Mouse (Mus musculus) activated CD4-positive, CD25-positive, alpha-beta regulatory T cell, adult 4 months (primary cell): ENCODE data around the gene Sorl1. TPM values are rescaled to one million over a fixed set of nuclear protein-coding genes. Genes with fewer than 3 reads are reported as not detected.
A peak's percentile ranks its signal among the peaks of the same experiment; 100 is the strongest.

ENCODE experiments used
- ATAC-seq: one replicate; pipeline ENCODE4 v1.8.0; 2017
- polyA plus RNA-seq, 2 experiments: library from polyadenylated mRNA; unstranded; fragments of 100-300 nt; shearing (Covaris generic); gene quantifications; one replicate each; pipeline ENCODE4 v1.2.1; 2017

The Sorl1 gene
- polyA plus RNA-seq, 2 experiments from 2014 or later, result 25.1 to 39.4 TPM

DNA sequence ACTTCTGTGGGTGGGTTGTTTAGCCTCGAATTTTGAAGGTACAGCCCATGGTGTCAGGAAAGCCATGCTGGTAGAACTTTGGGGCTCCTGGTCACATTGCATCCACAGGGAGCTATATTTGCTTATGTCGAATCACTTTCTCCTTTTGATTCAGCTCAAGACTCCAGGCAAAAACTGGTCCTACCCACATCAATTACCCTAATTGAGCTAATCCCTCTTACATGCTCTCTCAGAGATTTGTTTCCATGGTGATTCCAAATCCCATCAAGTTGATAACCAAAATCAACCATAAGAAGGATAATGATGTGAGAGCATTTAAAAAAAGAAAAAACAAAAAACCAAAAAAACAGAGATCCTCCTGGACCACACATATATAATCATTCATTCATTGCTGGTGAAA lies 75.6 kb downstream of the Sorl1 start:
- ATAC-seq, result no peak

DNA sequence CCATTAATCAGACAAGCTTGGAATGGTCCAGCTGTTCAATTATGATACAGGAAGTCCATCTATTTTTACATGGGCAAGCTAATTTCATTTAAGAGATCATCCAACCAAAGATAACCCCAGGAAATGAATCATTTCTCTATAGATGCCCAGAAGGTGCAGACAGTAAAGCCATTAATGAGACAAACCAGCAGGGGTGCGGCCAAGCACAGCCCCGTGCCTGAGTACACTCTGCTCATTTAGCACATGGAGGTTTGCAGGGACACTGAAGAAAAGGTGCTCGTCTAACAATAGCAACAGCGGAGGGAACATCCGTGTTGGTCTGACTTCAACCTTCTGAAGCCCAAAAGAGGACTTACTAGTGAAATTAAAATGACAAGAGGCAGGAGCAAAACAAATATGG lies 76.3 kb downstream of the Sorl1 start:
- no peak for ATAC-seq

DNA sequence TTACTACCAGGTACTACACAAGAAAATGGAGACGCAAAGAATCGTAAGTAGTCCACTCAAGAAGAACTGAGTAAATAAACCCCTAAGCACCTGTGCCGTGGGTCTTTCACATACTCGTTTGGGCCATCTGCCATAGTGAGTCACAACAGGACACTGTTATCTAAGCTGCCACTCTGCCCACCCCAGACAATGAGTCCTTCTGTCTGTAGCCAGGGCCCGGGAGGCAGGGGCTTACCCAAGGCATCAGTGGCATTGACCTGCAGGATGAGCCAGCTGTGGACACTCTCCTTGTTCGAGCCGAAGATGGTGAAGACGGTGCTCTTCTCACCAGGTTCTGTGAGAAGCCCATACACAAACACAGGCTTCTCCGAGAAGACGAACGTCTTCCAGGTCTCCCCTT lies 77.8 kb downstream of the Sorl1 start:
- no peak for ATAC-seq

DNA sequence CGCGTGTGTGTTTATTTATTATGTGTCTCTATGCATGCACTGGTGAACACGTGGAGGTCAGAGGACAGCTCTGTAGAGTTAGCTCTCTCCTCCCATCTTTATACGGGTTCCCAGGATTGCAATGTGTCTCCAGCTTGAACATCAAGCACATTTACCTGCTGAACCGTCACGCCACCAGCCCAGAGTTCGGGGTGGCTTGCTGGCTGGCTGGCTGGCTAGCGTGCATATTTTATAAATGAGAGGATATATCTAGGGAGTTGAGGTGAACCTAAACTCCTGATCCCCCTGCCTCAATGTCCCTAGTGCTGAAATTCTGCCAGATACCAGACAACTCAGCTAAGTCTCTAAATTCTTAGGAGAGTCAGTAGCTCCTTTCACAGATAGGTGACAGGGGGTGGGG lies 79.4 kb downstream of the Sorl1 start:
- no peak for ATAC-seq

DNA sequence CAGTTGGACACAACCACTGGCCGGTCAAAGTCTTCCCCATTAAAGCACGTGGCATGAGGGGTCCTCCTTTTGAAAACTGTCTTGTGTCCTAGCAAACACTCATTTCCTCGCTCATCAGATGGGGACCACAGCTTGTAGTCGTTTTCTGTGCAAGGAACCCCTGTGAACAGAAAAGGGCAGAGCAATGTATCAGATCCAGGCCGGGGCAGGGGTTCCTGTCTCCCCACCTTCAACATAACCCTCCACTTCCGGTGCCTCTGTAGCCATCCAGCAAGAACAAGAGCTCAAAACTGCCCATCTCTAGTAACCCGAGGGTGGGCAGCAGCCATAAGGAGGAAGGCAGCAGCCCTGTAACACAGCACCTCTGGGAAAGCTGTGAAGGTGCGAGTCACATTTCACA lies 80.2 kb downstream of the Sorl1 start:
- ATAC-seq, result no peak

DNA sequence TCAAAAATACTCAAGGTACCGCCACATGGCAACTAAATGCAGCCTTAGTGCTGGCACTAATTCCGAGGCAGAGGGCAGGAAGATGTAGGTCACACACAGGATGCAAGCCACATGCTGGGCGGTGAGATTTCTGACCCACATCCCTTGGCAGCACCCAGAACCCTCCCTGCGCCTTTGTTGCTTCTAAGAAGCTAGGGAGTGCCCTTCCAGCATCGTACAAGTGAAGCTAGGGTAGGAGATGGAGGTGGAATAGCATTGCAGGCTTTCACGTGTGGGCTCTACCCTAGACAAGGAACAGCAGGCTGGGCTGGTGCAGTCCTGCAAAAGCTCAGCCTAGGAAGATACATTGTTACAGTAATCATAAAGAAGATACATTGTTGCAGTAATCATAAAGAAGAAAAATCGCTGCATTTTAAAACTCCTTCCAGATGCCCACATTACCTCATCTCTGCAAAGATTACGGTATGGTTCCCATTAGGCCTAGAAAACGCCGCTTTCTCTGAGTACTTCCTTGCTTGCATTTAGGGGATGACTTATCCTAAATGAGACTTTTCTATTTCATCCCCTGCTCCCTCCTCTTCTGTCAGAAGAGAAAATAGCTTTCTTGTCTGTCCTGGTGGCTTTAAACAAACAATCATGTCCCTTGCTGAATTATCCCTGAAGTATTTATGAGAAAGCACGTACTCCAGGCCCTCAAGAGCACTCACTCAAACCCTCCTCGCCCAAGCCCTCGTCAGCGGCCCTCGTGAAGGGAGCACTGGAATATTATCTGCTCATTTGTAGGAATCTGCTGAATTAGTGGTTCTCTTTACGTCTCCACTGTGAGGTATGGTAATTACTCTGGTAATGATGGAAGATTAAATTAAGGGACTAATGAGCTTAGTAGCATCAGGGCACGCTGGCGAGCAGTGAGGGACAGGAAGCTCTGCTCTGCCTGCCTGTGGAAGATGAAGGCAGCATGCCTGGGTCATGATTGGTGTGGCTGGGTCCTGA lies 84.8 kb downstream of the Sorl1 start:
- ATAC-seq, result peak; percentile 58

DNA sequence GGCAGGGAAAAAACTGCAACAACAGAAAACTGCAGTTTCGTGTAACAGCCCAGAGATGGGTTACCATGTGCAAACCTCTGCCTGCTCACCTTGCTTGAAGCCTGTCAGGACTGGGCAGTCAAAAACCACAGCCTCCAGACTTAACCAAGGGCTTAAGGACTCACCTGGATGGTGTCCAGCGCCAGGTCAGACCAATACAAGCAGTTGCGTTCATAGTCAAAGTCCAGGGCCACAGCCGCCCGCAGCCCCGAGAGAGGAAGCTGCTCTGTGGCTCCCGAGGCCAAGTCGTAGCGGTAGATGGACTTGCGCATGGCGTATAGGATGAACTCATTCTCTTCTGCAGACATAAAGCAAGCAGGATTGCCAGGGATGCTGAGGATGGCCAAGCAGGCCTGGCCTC lies 87.2 kb downstream of the Sorl1 start:
- ATAC-seq, result no peak

DNA sequence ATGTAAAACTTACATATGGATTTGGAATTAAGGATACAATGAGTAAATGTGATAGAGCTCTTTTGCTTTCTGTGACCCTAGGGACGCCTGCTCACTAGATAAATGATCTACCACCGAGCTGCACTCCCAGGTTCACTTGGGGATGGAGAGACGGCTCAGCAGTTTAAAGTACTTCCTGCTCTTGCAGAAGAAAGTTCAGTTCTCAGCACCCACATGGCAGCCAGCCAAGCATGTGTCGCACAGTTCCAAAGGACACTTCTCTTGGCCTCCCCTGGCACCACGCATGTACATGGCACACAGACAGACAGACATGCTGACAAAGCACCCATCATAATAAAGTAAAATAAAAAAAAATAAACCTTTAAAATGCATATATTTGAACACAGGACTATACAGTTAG lies 88.1 kb downstream of the Sorl1 start:
- no peak for ATAC-seq

DNA sequence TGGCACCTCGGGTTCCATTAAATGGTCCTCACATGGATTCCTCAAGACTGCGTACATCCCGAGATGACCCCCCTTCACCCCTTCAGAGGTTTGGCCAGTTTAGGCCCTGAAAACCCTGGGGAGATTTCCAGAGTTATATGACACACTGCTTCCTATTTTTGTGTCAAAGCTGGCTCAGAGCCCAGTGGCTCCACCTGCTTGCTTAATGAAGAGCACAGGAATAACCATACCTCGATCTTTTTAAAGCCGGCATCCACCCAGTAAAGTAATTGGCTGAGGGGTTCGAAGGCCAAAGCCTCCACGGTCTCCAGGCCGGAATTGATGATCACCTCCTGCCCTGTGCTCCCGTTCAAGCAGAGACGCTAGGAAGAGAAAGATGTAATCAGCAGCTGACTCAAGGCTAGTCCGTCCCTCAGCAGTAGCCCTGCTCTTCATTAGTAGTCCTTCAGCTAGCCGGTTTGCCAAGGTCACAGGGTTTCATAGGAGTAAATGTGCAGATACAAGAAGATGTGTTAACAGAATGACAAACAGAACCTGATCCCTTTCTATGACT lies 88.8 kb downstream of the Sorl1 start:
- no peak for ATAC-seq

DNA sequence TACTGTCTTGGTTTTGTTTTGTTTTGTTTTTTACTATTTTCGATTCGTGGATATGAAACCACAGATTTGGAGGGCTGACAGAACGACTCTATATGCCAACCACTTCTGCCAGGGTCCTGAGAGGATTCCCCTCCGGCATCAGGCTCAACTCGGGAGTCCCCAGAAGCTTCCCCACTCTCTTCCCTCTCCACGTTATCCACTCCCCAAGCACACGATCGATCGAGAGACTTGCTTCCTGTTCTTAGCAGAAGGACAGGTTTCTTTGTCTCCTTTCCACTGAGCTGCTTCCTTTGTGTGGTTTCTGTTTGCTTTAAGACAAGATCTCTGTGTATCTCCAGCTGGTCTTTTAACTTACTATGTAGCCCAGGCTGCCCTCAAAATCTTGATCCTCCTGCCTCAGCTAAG lies 90.0 kb downstream of the Sorl1 start:
- peak; percentile 69 for ATAC-seq

DNA sequence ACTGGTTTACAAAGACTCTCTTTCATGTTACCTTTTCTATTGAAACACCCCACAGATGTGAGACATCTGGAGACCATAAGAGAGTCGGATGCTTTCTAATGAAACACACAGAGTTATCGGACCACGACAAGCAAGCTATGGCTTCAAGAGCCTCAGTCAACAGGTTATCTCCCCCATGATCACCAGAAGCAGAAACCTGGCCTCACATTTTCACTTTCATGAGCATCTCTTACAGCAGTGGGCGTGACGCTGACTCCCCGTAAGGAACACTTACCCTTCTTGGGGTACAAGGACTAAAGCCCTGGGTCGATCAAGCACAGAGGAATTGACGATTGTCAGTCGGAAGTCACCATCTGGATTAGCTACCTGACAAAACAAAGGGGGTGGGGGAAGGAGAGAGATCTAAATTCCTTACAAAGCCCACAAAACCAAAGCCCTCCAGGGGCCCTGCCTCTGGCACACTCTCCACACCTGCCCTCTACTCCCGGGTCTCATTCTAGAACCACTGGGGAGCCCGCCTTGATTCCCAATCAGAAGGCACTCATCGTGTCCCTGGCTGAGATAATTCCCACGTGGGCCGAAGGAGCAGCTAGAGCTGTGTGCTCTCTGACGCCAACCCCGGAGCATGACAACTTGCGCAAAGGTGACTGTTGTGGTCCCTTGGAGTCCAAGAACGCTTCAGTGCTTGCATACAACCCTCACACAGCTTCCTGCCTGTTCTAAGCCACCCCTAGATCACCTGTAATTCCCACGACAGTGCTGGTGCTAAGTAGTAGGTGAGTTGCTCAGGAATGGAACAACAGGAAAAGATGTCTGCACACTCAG lies 90.6 kb downstream of the Sorl1 start:
- ATAC-seq, result peak; percentile 25

DNA sequence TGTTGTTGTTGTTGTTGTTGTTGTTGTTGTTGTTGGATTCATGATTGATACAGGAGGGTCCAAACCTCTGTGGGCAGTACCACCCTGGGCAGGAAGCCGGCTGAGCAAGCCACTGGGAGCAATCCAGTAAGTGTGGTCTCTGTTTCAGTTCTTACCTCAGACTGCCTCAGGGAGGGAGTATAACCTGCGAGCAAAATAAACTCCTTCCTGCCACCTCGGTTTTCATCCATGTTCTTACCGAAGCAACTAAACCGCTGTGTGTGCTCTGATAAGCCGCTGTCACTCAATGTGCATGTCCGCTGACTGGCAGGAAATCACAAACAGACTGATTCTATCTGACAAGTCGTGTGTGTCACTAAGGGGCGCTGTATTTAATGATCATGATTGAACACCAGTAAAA lies 91.7 kb downstream of the Sorl1 start:
- peak; percentile 69 for ATAC-seq

DNA sequence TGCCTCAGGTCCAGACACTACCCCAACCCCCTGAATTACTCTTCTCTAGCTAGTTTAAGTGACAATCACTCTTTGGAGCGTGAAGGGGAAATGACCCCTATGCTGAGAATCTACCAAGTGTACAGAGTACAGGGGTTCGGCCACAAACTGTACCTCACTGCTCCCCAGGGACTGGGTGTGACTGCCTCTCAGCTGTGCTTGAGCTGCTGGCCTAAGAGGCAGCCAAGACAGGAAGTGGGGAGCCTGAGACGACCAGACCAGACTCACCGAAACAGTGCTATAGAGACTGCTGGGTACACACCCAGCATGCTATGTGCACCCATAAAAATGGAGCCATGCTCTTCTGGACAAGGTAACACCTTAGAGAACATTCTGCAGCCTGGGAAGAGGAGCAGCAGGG lies 95.3 kb downstream of the Sorl1 start:
- ATAC-seq, result peak; percentile 73

DNA sequence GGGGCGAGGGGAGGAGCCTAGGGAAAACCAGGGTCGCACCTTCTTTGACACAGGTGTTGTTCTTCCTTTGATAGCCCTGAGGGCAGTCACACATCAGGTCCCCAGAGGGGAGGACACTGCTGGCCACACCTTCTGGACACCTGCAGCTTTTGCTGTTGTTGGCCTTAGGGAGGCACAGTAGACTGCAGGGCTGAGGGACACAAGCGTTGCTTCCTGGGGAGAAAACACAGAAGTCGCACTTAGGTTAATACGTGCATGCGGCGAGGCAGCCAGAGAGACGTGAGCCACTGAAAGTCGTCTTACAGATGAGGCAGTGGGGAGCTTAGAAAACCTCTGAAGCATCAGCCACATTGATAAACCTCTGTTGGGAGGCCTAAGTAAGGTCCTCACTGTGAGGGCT lies 99.8 kb downstream of the Sorl1 start:
- no peak for ATAC-seq

DNA sequence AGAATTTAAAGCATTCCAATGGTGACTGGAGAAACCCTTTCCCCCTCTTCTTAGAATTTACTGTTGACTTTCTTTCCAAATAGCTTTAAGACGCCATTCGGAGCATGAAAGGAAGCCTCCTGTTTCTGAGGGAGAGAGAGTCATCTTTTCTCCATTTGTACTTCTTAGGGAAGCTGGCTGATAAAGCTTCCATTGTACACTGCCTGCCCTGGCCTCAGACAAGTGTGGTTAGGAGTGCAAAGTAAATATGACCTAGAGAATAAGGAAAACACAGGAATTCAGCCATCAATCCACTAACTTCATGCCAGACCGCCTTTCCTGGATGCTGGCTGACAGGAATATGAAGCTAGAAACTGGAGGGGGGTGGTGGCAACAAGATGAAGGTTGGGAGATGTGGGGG lies 100.7 kb downstream of the Sorl1 start:
- ATAC-seq, result no peak

DNA sequence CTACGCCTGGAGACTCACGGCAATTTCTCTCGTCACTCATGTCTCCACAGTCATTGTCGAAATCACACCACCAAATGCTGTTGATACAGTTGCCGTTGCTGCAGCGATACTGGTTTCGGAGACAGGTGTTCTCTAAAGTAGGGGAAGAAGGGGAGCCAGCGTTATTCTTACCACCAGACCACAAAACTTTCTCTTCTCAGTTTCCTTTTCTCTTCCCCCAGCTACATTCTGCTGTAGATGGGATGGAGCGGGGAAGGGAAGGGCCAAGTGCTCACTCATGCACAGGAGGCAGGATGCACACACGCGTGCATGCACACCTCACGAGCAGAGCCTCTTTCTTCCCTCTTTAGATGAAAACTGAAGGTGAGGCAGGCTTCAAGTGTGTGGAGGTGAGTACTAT lies 101.8 kb downstream of the Sorl1 start:
- peak; percentile 49 for ATAC-seq

DNA sequence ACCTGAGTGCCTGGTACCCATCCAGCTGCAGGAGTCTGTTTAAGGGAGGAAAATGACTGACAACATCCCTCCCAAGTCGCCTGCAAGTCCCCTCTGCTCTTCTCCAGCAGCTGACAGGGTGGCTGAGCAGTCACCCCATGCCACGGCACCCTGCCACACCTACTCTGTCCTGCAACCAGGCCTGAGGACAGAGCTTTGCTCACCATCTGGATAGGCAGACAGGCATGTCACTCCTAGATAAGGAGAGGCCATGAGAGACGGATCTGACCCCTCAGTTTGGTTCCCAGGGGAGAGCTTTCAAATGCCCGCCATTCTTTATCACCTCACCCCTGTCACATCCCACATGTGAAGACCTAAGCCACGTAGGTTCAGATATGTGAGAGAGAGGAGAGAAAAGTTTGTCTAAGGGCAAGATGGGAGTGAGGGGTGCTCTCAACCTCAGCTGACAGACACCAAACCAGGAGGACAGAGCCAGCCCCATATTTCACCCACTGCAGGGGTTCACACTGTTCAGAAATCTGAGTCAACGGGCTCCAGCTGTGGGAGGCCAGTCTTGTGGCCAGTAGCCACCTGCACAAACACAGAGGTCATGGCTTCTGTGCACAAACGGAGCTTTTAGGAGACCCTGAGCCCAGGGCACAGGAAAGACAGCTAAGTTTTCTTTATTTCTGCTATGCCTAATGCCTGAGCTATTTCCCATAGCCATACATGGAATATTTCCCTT lies 104.6 kb downstream of the Sorl1 start:
- ATAC-seq, result no peak

DNA sequence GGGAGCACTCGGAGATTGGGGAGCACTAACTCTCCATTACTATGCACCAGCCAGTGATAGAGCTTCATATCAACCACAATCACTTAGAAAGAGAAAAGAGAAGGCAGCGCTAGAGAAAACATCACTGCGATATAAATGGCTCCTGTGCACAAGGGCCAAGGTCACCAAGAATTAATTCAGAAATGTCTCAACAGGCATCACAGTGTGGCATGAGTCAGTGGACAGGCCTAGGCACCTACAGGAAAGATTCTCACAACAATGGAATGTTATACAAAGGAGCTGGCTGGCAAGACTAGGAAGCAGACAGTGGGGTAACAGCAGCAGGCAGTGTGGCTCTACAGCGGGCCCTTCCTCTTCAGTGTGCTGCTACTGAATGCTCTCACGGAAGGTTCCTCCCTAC lies 115.6 kb downstream of the Sorl1 start:
- no peak for ATAC-seq

DNA sequence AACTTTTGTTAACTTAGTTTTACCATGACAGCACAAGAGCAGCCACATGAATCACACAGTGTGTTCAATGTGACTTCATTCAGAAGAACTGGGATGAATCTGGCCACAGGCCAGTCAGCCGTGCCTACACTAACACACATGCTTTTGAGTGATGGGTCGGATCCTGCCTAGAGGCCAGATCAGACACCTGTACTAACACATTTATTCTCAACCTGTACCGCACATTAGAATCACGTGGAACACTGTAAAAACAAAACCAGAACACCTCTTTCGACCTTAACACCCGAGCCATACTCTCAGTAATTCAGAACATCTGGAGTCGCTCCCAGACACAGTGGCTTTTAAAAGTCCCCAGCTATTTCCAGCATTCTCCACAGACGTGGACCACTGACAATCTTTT lies 119.0 kb downstream of the Sorl1 start:
- no peak for ATAC-seq

DNA sequence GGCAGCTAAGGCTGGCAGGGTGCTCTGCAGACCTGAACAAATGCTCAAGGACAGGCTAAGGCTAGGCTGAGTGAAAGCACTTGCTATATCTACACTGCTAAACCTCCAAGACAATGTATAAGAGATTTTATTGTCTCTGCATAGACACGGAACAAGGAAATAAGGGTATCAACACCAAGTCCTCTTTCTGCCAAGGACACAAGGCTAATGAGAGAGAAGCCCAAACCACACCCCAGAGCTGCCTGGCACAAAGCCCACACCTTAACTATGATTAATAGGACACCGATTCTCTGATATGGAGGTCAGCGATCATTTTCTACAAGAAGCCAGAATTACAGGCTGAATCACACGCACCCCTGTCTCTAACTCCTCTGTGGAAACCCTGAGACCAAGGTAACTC lies 120.0 kb downstream of the Sorl1 start:
- ATAC-seq, result no peak

DNA sequence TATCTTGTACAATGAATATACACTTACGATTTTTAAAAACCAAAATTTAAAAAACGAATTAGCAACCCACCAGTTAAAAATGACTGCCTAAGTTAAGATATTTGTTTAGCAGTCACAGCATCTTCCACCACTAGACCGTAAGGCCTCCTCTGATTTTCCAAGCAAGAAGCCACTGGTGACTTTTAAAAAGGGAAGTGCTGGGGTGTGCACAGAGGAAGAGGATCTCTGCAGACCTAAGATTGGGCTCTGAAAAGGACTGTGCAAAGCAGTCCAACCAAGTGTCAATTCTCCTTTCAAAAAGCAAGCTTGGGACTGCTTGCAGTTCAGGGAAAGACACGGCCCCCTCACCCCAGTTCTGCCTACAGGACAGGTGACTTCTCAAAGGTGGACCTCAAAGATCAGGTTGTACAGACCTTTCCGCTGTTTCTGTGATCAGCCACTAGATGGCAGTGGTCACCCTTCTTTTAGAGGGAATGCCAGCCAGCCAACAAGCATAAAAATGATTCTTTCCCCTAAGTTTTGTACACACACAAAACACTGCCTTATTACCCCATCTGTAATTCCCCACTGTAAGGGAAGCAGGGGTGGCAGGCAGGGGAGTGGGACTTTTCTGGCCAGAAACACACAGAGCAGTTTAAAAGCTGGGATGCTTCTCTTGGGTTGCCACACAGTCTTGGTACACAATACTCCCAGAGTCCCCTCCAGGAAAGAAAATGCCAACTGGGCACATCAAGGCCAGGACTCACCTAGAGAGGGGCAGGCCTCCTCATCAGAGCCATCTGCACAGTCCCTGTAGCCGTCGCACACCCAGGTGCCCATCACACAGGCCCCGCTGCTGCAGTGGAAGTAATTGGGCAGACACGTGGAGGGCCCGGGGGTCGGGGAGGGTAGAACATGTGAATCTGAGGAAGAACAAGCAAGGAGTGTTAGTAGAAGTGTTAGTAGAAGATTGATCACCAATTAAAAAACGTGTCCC lies 124.3 kb downstream of the Sorl1 start:
- peak; percentile 76 for ATAC-seq

DNA sequence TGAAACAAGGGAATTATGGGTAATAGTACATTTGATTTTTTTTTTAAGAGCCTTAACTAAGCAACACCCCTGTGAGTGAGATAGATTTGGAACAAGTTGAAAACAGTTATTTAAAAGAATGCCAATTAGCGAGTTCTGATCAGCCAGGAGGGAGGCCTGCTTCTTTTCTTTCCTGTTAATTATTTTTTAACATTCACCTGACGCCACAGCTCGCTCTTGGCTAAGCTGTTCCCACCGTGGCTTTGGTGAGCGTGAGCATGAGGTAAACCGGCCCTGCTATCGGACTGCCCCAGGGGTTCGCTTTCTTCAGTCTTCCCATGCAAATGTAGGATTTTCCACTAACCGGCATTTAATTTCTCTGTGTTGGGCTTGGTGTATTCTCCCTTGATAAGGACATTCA lies 128.8 kb downstream of the Sorl1 start:
- no peak for ATAC-seq
